Mouse (Mus musculus): Measurements from ENCODE around the gene Uchl5.

The Uchl5 gene

DNA sequence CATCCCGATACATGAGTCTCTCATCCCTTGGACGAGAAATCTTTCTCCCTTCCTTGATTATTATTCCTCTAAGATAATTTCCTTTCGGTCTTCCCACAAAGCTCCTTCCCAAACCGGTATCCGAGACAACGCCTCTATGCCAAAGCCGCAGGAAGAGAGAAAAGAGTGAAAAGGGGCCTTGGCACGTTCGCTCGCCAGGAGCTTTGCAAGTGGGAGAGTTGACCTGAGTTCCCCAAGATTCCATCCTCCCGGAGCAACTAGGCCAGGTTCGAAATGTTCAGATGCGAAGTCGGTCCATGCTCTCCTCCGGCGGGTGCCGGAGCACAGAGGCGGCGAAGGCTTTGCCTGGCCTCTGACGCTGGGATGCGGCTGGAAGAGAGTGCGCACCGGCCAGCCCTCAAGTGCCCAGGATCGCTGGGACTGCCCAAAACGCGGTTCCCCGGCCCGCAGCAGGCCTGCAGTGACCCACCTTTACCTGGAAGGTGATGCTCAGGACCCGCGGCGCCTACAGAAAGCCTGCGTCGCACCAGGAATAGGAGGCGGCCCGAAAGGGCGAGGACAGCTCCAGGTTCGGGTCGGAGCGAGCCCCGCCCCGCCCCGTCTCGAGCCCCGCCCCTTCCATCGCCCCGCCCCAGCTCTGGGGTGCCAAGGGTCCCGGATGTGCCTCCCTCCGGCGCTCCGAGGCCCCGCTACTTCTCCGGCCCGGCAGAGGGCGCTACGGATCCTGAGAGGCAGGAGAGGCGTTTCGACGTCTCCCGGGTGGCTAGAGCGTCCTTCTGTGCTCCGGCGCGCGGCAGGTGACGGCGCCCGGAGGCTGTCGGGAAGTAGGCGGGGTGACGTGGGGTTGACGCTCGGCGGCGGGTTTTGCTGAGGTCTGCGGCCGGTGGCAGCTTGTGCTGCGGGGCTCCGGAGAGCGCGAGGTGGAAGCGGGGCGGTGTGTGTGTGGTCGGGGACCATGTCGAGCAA is at the start of gene Uchl5, which contains the start of gene Trove2:
Gene Uchl5 (plus strand): TSS at position 827 of the 966 bp plus-strand sequence.
Gene Trove2 (minus strand): TSS at position 623 of the 966 bp plus-strand sequence.
- DNase-seq (ENCODE audit: low spot score) = peak; percentile 97

DNA sequence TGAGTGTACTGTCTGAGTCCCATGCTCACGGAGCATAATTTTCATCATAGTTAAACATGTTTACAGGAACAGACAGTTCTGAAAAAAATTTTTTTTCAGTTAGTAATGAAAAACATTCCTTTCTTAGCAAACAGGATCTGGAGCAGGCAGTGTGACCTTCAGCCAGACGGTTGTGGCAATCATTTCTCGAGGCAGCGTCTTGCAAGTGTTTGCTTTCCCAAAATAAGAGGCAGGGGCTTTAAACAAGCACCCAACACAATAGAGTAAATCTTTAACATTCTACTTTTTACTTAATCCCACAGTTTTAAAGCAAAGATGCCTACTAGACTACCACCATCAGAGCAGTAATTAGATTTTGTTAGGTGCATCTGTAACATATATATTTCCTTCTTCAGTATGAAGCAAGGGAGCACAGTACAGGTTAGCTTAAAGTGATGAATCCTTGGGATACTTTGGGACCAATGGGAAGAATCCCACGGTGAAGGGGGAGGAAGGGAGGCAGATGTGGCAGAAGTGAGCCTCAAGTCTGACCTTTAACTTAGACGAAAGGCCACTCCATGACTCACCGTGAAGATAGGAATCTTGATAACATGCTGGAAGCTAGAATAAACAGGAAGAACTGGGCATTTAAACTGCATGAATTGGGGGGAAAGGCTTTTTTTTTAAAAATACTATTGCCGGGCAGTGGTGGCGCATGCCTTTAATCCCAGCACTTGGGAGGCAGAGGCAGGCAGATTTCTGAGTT is 49.2 kb upstream of the Uchl5 start:
- no peak for DNase-seq (ENCODE audit: low spot score)

DNA sequence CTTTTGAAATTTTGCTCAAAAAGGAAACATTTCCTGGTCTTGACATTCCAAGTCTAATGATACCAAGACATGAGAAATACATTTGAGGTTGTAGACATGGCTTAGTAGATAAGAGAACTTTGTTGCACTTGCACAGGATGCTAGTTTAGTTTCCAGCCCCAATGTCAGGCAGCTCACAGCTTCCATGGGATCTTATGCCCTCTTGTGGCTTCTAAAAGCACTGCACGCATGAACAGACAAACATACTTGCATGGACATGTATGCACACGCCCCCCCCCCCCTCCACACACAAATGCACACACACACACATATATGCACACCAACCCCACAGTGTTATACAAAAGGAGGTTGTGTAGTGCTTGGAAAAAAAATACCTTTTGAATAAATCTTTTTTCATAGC is 46.2 kb upstream of the Uchl5 start:
- DNase-seq (ENCODE audit: low spot score) = no peak

DNA sequence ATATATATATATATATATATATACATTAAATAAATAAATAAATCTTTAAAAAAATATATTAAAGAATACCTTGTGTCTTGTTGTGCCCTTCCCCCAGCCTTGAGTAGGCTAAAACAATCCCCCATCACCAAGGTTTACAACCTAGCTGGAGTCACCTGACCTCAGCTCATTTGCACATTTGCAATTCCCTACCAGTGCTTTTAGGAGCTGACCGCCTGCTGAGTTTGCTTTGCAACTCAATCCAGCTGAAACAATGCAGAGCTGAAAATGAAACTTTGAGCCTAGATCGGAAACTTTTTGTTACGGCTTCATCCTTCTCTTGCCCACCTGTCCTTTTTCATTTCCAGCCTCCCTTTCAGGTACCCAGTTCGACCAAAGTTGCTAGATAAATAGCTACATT is 45.4 kb upstream of the Uchl5 start:
- no peak for DNase-seq (ENCODE audit: low spot score)

DNA sequence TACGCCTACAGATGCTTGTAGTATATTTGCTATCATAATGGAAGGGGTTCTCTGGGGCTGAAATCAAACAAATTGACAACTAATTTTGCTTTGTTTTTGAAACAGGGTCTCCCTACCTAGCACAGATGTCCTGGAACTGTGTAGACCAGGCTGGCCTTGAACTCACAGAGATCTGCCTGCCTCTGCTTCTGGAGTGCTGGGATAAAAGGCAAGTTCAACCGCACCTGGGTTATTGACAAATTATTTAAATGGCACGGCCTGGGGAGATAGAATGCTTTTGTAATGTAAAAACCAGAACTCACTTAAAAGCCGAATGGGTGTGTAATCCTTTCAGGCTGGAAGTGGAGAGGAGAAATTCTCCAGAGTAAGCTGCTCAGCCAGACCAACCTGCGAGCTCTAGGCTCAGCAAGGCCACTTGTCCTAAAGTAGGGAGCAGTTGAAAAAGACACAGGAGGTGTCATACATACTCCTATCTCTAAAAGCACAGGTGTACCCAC is 43.1 kb upstream of the Uchl5 start:
- no peak for DNase-seq (ENCODE audit: low spot score)

DNA sequence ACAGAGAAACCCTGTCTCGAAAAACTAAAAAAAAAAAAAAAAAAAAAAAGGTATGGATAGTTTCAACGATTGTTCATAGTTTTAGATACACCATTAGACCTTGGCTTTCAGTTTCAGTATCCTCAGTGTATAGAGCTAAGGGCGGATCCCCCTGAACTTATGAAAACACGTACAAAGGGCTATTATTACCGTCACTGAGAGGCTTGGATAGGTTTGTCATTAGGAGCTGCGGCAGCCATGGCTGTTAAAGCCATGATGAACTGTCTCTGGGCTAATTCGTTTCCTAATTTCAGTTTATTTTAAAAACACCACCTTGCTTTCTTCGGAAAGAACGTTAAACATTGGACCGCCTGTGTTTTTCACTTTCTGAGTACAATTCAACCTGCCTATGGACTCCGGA is 38.3 kb upstream of the Uchl5 start:
- DNase-seq (ENCODE audit: low spot score) = no peak

DNA sequence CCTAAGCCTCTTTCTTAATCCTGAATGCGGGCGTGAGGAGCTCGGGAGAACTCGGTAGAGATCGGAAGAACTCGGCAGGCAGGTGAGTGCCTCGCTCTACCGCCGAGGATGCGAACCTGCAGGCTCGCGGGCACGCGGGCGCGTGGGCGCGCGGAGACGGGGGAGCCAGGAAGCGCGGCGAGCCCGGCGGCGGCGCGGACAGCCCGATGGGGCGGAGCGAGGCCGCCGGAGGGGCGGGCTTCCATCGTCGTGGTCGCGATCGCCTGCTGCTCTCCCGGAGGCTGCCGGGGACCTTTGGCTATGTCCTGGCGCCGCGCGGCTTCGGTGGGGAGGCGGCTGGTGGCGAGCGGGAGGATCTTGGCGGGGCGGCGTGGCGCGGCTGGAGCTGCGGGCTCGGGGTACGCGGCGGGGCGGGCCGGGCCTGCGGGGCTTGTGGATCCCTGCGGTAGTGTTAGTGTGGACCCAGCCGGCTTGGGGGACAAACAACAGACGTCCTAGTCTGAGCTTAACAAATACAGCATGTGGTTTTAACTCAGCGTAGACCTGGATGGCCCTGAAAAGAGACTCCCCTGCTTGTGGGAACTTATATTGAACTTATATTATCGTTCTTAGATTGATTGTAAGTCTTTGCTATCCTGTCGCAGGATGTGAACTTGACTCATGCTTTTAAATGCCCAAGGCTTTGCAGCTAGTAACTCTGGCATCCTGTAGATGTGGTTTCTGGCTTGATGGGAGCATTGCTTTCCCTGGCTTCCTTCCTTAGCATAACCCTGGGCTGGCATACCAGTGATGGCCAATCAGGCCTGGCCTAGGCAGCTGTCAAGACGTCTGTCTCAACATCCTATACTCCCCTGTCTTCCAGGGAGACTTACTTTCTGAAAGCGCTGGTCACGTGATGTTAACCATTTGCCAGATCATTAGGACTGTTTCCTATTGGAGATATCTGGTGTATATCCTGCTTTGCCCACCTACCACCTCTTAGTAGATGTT is 37.4 kb upstream of the Uchl5 start:
- peak; percentile 90 for DNase-seq (ENCODE audit: low spot score)

DNA sequence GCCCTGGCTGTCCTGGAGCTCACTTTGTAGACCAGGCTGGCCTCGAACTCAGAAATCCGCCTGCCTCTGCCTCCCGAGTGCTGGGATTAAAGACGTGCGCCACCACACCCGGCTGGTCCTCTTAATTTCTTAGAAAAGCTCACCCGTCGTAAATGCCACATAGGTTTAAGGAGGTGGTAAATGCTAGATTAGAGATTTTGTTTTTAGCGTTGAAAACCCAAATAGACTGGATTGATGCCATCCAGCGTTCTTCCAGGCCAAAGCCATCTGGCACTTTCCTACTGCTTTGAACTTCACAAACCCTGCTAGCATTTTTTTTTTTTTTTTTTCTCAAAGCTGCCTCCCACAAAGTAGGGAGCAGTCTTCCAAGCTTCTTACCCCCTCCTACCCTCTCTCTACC is 36.5 kb upstream of the Uchl5 start:
- no peak for DNase-seq (ENCODE audit: low spot score)

DNA sequence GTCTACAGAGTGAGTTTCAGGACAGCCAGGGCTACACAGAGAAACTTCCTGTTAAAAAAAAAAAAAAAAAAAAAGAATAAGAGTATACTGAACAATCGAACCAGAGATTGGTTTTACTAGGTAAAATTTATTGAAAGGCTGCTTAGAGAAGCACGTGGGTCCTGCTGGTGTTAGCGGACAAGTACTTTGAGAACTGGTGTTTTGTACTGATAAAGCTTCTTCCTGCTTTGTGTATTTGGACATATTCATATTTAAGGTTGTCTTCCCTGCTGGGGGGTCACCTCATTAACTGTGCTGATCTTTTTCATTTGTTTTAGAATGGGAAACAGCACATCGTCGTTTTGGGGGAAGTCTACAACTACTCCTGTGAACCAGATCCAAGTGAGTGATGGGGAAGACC is 35.7 kb upstream of the Uchl5 start:
- DNase-seq (ENCODE audit: low spot score) = no peak

DNA sequence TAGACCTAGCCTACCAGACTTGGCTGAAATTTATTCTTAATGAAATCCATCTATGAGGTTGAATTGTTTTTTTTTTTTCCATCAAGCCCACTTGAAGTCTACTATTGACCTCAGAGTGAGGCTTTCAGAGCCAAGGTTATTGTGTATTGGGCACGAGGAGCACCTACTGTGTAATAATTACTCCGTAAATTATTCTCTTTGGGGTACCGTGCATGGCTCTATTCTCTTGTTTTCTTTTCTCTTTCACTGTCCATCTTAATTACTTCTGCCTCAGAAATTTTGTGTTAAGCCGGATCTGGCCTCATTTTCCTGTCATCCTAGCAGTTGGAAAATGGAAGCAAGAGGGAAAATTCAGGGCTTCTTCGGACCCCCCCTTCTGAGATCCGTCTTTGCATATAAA is 34.9 kb upstream of the Uchl5 start:
- DNase-seq (ENCODE audit: low spot score) = no peak

DNA sequence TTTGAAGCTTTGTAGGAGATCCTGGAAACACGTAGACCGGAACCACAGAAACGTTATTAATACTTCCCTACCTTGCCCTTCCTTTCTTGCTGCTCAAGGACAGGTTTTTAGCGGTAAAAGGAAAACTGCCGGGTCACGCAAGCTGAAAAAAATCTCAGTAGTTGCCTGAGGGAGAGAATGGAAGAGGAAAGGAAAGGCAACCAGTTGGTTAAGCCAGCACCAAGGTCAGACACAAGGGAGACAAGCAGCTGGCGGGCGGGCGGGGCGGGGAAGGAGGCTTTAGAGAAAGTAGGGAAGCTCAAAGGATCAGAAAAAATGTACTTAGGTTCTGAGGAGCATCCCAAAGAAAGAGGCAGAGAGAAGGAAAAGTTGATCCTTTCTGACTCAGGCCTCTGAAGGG is 31.2 kb upstream of the Uchl5 start:
- no peak for DNase-seq (ENCODE audit: low spot score)

DNA sequence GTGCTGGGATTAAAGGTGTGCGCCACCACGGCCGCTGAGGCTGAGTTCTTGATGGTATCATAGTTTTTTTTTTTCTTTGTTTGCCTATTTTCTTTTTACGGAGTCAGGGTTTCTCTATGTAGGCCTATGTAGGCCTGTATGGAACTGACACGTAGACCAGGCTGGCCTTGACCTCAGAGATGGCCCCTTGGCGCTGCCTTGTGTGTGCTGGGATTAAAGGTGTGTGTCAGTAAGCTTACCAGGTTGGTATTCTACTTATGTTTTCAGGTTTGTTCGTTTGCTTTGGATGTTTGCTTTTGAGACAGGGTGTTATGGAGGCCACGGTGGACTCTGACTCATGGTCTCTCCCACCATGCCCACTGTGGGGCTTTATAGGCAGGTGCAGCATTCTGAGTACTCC is 14.9 kb upstream of the Uchl5 start:
- DNase-seq (ENCODE audit: low spot score) = no peak

DNA sequence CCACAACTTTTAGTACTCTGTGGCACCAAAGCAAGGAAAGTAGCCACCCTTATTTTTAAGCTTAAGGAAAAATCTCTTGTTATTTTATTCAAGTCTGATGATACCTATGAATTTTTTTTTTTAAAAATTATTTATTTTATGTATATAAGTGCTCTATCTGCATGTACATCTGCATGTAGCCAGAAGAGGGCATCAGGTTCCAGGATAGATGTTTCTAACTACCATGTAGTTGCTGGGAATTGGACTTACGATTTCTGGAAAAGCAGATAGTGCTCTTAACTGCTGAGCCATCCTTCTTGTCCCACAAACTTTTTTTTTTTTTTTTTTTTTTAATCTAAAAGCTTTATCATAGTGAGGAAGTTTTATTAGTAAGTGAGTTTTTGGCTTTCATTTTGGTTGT is 12.6 kb upstream of the Uchl5 start:
- DNase-seq (ENCODE audit: low spot score) = no peak

DNA sequence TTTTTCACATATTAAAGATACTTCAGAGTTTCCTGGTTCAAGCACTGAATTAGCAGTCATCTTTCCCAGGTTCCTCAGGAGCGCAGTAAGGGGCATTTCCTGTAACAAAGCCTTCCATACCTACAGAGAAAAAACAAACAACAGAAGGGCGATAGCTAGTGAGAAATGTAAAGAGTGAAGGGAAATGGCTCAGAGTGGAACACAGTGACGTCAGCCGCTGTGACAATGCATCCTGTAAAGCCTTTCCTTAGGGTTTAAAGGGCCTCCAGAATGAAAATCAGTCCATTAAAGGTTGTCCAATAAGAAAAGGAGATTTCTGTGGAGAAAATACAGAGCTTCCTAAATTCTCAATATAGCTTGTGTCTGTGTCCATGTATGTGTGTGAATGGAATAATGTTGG is 11.3 kb upstream of the Uchl5 start:
- no peak for DNase-seq (ENCODE audit: low spot score)

DNA sequence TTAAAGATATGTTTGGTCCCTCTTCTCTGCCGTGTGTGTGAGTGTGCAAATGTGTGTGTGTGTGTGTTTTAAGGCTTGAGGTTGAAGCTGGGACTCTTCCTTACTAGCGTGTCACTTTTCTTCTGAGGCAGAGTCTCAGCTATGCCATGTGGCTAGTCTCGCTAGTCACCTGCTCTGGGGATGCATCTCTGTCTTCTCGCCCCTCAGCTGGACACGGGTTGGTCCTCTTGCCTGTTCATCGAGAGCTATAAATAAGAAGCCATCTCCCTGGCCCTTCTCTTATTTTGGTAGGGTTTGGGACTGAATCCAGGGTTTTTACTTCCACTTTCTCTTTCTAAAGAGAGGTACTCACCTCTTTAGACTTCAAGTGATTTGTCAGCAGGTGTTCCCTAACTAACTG is 10.8 kb upstream of the Uchl5 start:
- DNase-seq (ENCODE audit: low spot score) = no peak

DNA sequence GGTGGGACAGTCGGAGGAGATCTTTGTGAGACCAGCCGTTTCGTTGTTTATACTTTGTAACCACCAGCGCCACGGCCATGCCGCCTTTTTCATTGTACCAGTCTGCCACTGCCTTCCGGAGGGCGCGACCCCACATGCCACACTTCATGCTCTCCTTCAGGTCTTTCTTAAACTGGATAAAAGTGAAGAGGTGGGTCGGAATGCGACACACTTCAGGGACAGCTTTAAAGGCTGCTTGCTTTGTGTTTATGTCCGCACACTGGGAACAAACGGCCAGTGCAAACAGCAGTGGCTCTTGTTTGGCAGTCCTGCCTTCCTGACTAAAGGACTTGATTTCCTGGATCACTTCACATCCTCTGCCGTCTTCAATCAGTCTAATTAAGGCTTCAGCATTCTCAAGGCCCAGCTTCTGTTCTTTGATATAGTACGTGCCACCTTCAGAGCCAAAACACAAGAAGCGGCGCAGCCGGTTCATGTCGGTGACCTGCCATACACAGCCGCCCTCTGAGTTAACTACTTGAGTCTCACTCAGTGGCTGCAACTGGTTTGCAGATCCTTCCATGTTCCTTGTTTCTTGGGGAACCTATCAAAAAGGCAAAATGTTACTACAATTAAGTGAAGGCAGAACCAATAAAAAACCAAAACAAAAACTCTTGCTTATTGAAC is 6.5 kb upstream of the Uchl5 start:
- no peak for DNase-seq (ENCODE audit: low spot score)

DNA sequence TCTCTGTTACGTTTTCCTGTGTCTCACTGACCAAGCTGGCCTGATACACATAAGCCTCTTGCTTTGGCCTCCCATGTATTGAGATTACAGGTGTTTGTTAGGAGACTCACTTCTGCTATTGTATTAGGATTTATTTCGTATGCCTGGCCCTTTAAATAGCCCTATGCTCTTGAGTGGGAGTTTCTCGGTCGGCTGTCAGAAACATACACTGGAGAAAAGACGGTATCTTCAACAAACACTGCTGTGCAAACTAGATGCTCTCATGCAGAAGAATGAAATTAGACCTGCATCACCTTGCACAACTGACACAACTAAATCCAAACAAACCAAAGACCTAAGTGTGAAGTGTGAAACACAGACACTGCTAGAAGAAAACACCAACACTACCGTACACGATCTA is 4.0 kb upstream of the Uchl5 start:
- no peak for DNase-seq (ENCODE audit: low spot score)

DNA sequence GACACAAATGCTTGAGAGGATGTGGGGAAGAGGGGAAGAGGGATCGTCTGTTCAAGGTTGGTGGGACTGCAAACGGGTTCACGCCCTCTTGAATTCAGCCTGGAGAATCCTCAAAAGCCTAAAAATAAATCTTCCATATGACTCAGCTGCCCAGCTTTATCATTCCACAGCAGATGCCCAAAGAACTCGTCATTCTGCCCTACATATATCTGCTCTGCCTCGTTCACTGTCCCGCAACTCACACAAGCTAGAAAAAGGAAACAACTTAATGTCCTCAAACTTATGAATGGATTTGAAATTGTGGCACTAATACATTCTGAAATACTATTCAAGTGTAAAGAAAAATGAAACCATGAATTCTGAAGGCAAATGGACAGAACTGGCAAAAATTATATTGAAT is 3.2 kb upstream of the Uchl5 start:
- no peak for DNase-seq (ENCODE audit: low spot score)

DNA sequence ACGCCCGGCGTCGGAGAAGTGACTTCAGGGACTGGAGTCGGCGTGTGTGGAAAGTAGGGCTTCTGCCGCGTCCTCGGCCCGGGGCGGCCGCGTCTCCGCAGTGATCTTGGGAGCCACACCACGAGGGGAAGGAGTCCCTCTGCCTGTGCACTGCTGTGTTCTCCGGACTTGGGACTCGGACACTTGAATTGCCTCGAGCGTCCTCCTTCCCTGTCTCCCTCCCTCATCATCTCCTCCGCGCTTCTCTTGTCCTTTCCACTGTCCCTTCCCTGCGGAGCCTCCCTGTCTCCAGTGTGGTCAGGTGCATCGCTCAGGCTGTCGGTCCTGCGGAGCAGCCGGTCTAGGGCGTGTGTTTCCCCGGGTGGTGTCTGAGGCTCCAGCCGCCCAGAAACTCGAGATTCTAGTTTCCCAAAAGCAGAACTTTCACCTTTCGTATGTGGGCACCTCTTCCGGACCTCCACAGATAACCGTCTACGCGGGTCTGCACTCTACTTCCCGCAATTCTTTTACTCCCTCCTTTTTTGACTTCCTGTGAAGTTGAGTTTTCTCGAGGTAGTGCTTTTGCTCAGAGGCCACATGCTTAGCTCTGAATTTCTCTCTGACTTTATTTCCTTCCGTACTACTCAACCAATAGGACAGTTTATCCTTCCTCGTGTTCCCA is 616 bp downstream of the Uchl5 start:
- no peak for DNase-seq (ENCODE audit: low spot score)

DNA sequence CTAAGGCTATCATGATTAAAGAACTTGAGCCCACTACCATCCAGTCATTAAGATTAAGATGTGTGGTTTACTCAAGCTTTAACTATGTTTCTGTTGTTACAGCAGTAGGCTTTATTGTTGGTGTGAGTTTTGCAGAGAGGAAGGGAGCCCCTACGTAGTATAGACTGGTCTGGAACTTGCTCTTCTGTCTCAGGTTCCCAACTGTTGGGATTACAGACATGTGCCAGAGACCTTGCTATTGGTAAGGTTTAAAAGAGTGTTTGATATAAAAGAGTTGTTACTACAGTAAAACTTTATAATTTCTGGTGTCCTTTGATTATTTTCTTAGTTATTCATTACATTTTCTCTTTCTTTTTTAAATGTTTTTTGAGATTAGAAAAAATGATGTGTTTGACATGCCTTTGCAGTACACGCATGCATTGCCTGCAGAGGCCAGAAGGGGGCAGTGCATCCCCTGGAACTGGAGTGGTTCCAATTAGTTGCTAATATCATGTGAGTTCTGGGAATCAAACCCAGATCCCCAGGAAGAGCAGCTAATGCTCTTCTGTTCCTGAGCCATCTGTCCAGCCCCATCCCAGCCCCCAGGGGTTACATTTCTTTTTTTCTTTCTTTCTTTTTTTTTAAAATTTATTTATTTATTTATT is 11.6 kb downstream of the Uchl5 start:
- DNase-seq (ENCODE audit: low spot score) = peak; percentile 18

Data from urinary bladder, postnatal 25 days (tissue).